Mouse (Mus musculus): ENCODE results near the gene Kctd17. TPM values are rescaled to one million over a fixed set of nuclear protein-coding genes. Genes with fewer than 3 reads are reported as not detected.

Kctd17 gene
- not detected for polyA plus RNA-seq (2014; fragmentation: Illumina TruSeq; extraction: RNeasy Lipid Tissue Mini Kit (QIAGEN cat#74804); ENCODE audit: low read depth, low replicate concordance)

GRCm38 (mm10) chr15:78428391-78429138 lies at the start of gene Kctd17:
Gene Kctd17, plus strand, starts transcription at chr15:78428564.

GRCm38 (mm10) chr15:78395478-78395962 lies 32.8 kb upstream of the Kctd17 start, which contains the start of gene Tex33:
Gene Tex33, minus strand, starts transcription at chr15:78395912.

GRCm38 (mm10) chr15:78405517-78406211 lies 22.7 kb upstream of the Kctd17 start, which contains the start of gene Tst:
Gene Tst, minus strand, starts transcription at chr15:78405907.

GRCm38 (mm10) chr15:78406293-78406934 lies 21.9 kb upstream of the Kctd17 start, which contains the start of gene Mpst:
Gene Mpst, plus strand, starts transcription at chr15:78406416.

DNA sequence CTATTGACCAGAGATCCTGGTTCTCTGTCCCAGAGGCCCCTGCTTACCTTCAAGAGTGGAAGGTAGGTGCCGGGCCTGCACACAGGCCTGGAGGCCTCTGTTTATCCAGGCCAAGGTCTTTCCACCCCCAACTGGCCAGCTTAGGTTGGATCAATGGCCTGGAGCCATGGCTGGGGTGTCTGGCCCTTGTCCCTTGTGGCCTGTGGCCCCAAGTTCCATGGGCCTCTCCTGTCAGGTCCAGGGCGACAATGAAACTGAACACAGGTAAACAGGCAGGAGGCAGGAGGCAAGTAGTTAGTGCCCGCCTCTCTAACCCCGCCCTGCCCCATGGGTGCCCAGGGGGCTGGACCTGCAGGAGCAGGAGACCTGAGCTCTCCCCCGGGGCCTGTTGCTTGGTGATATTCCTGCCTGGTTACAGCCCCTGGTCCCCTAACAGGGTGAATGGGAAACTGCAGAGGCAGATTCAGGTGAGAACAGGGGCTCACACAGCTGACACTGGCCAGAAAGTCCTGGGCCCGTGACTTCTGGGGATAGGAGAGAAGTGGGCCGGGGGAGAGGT lies 40.1 kb downstream of the Kctd17 start, which contains the start of gene Tmprss6:
Tmprss6 (minus strand) TSS at position 256 of the 559 bp plus-strand sequence.

Other genes with a start within 250 kb of the Kctd17 start
- not detected for gene Pvalb, start 222.2 kb upstream of the Kctd17 start, polyA plus RNA-seq (2014; fragmentation: Illumina TruSeq; extraction: RNeasy Lipid Tissue Mini Kit (QIAGEN cat#74804); ENCODE audit: low read depth, low replicate concordance)
- not detected for gene Ncf4, start 183.8 kb upstream of the Kctd17 start, polyA plus RNA-seq (2014; fragmentation: Illumina TruSeq; extraction: RNeasy Lipid Tissue Mini Kit (QIAGEN cat#74804); ENCODE audit: low read depth, low replicate concordance)
- 0.42 TPM for gene Csf2rb2, start 122.8 kb upstream of the Kctd17 start, polyA plus RNA-seq (2014; fragmentation: Illumina TruSeq; extraction: RNeasy Lipid Tissue Mini Kit (QIAGEN cat#74804); ENCODE audit: low read depth, low replicate concordance)
- 1.1 TPM for gene Csf2rb, start 102.8 kb upstream of the Kctd17 start, polyA plus RNA-seq (2014; fragmentation: Illumina TruSeq; extraction: RNeasy Lipid Tissue Mini Kit (QIAGEN cat#74804); ENCODE audit: low read depth, low replicate concordance)
- not detected for gene Tex33, start 32.7 kb upstream of the Kctd17 start, polyA plus RNA-seq (2014; fragmentation: Illumina TruSeq; extraction: RNeasy Lipid Tissue Mini Kit (QIAGEN cat#74804); ENCODE audit: low read depth, low replicate concordance)
- 15.5 TPM for gene Tst, start 22.7 kb upstream of the Kctd17 start, polyA plus RNA-seq (2014; fragmentation: Illumina TruSeq; extraction: RNeasy Lipid Tissue Mini Kit (QIAGEN cat#74804); ENCODE audit: low read depth, low replicate concordance)
- 9.0 TPM for gene Mpst, start 22.1 kb upstream of the Kctd17 start, polyA plus RNA-seq (2014; fragmentation: Illumina TruSeq; extraction: RNeasy Lipid Tissue Mini Kit (QIAGEN cat#74804); ENCODE audit: low read depth, low replicate concordance)
- 15.9 TPM for gene Tmprss6, start 40.1 kb downstream of the Kctd17 start, polyA plus RNA-seq (2014; fragmentation: Illumina TruSeq; extraction: RNeasy Lipid Tissue Mini Kit (QIAGEN cat#74804); ENCODE audit: low read depth, low replicate concordance)
- gene Il2rb, start 66.7 kb downstream of the Kctd17 start, polyA plus RNA-seq (2014; fragmentation: Illumina TruSeq; extraction: RNeasy Lipid Tissue Mini Kit (QIAGEN cat#74804); ENCODE audit: low read depth, low replicate concordance): 0.11 TPM
- gene C1qtnf6, start 102.9 kb downstream of the Kctd17 start, polyA plus RNA-seq (2014; fragmentation: Illumina TruSeq; extraction: RNeasy Lipid Tissue Mini Kit (QIAGEN cat#74804); ENCODE audit: low read depth, low replicate concordance): 0.26 TPM
- not detected for gene Sstr3, start 116.1 kb downstream of the Kctd17 start, polyA plus RNA-seq (2014; fragmentation: Illumina TruSeq; extraction: RNeasy Lipid Tissue Mini Kit (QIAGEN cat#74804); ENCODE audit: low read depth, low replicate concordance)
- gene Rac2, start 144.2 kb downstream of the Kctd17 start, polyA plus RNA-seq (2014; fragmentation: Illumina TruSeq; extraction: RNeasy Lipid Tissue Mini Kit (QIAGEN cat#74804); ENCODE audit: low read depth, low replicate concordance): 1.2 TPM
- gene Cyth4, start 168.5 kb downstream of the Kctd17 start, polyA plus RNA-seq (2014; fragmentation: Illumina TruSeq; extraction: RNeasy Lipid Tissue Mini Kit (QIAGEN cat#74804); ENCODE audit: low read depth, low replicate concordance): 1.4 TPM